Mouse (Mus musculus): ENCODE measurements around the gene Osbpl10.
"Not testable (repeated sequence)": the region's sequence is repeated elsewhere in the genome, so short reads cannot be mapped to it uniquely, and the experiment has no call there.

Gene Osbpl10

GRCm38 (mm10) chr9:114978281-114979111, at the start of gene Osbpl10:
TSS of gene Osbpl10 (plus strand) at chr9:114978569.
- DNase-seq (ENCODE audit: low spot score in 2 of 2), result peak; percentile 44 to 86

DNA sequence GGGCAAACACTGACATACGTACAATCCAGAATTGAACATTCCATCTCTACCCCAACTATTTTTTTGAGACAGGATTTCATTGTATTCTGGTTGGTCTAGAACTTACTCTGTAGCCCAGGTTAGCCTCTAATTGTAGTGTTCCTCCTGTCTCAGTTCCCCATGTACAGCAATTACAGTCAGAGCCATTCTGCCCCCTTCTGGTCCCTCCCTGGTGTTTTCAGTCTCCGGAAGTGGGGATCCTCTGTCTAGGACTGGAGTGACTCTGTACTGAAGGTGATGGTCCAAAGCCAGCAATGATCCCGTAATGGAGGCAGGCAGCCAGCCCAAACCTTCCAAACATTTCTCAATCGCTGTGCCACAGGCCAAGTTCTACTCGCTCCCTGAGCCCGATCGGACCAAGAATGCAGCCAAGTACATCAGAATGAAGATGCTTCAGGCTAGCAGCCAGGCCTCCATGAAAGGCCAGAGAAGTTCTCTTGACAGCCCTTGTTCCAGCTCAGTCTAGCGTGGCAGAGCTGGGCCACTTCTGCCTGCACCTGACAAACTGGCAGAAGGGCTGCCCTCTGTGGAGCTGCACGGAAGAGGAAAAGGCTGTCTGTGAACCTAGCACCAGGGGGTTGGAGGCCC, 47.8 kb upstream of the Osbpl10 start:
- DNase-seq (ENCODE audit: low spot score in 2 of 2), result peak in 1 of 2 experiments; percentile 38

GRCm38 (mm10) chr9:114932607-114933006, 45.8 kb upstream of the Osbpl10 start:
- no peak for DNase-seq (ENCODE audit: low spot score in 2 of 2)

- no peak for DNase-seq (ENCODE audit: low spot score in 2 of 2)
These were observed 45.2 kb upstream of the Osbpl10 start for GRCm38 (mm10) chr9:114933037-114933722.

GRCm38 (mm10) chr9:114933723-114934171, 44.6 kb upstream of the Osbpl10 start, which contains the start of gene Gpd1l:
TSS of gene Gpd1l (minus strand) at chr9:114933987.
- peak; percentile 89 to 97 for DNase-seq (ENCODE audit: low spot score in 2 of 2)

DNA sequence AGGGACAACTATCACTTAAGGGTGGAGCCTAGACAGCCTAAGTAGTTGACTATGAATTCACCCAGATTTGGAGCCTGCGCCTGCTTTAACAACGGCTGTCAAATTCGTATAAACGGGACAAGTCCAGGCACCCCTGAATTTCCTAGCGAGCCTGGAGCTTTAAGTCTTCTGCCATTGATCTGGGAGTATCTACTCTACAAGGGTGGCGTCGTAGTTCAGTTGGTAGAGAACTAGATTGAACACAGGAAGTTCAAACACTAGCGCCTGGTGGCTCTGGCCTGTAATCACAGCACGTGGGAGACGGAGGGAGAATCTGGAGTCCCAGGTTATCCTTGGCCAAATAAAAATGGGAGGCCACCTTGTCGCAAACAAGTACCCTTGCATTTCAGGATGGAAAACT, 44.1 kb upstream of the Osbpl10 start:
- no peak for DNase-seq (ENCODE audit: low spot score in 2 of 2)

- DNase-seq (ENCODE audit: low spot score in 2 of 2), result no peak
These were observed 43.0 kb upstream of the Osbpl10 start for GRCm38 (mm10) chr9:114935321-114935720.

DNA sequence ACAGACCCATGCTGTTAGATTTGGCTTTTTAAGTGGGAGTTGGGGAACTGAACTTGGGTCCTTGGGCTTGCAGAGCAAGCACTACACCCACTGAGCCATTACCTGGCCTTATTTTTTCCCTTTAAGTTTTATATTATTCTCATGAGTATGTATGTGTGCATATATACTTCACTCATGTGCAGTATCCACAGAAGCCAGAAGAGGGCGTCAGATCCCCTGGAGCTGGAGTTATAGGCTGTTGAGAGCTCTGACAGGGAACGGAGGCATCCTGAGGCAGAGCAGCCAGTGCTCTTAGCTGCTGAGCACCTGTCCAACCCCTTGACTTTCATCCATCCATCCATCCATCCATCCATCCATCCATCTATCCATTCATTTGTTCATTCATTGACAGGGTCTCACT, 41.7 kb upstream of the Osbpl10 start:
- no peak for DNase-seq (ENCODE audit: low spot score in 2 of 2)

DNA sequence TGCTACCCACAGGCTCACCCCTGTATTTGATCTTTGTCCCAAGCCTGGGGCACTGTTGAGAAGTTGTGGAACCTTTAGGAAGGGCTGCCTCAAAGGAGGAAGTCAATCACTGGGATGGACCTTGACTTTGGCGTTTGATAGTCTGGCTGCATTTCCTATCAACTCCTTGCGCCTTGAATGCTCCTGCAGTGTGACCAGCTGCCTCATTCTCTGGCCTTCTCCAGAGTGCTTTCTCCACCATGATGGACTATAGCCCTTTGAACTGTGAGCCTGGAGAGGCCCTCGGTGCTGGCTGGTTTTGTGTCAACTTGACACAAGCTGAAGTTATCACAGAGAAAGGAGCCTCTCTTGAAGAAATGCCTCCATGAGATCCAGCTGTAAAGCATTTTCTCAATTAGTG, 33.7 kb upstream of the Osbpl10 start:
- DNase-seq (ENCODE audit: low spot score in 2 of 2), result no peak

- no peak for DNase-seq (ENCODE audit: low spot score in 2 of 2)
These were observed 32.8 kb upstream of the Osbpl10 start for GRCm38 (mm10) chr9:114945576-114945975.

DNA sequence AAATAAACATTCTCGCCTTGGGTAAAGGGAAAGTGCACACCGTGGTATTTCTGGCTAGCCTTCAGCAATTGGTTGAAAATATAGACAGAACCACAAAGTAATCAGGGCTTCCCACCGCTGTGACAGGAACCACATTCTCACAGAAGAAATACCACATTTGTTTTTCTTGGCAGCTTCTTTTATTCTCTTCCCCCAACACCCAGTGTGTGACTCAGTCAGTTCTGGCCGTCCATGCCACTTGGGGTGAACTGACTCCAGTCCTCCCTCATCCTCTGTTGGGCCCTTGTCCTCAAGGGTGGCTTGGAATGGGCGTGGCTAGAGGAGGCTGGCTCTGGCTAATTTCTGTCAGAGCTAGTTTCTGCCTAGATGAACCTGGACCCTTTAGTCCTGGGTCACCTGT, 30.0 kb upstream of the Osbpl10 start:
- no peak for DNase-seq (ENCODE audit: low spot score in 2 of 2)

GRCm38 (mm10) chr9:114952866-114953265, 25.5 kb upstream of the Osbpl10 start:
- no peak for DNase-seq (ENCODE audit: low spot score in 2 of 2)

DNA sequence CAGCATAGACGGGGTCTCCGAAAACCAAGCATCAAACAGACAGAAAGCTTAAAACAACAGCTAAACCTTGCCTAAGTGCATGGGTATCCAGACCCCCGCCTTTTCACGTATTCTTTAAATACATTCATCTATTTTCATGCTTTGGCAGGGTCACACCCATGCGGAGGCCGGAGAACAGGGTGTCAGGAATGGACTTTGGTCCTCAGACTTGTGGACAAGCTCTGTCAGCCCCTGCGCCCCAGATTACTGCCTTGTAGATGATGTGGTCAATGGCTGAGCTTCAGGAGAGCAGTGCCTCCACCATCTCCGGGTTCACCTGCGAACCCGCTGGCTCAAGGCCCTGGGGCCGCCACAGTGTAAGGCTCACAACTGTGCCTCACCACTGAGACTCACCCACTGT, 23.0 kb upstream of the Osbpl10 start:
- no peak for DNase-seq (ENCODE audit: low spot score in 2 of 2)

GRCm38 (mm10) chr9:114956945-114957344, 21.4 kb upstream of the Osbpl10 start:
- peak in 1 of 2 experiments; percentile 39 for DNase-seq (ENCODE audit: low spot score in 2 of 2)

DNA sequence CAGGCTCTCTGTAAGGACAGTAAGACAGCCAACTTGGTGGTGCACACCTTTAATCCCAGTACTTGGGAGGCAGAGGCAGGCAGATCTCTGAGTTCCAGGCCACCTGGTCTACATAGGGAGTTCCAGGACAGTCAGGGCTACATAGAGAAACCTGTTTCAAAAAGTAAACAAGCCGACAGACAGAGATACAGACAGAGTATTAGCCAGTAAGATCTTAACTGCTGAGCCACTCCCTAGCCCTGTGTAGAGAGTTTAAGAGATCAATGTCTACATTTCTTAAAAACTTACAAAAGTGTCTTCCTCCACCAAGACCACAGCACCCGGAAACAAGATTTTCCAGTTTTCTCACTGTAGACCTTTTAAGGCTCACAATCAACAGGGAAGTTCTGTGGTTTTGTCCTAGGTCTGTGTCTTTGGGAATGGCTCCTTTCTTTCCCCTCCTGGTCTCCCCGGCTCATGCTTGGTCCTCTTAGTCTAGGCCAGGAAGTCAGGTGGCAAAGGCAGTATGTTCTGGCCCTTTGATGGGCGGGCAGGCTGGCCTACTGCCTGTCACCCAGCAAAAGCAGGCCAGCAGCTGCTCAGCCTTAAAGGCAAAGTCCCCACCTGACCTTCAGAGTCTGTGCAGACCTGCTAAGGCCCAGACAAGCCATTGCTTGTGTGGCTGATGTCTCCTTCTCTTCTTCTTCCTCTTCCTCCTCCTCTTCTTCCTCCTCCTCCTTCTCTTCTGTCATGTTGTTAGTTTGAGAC, 18.2 kb upstream of the Osbpl10 start:
- DNase-seq (ENCODE audit: low spot score in 2 of 2), result no peak

GRCm38 (mm10) chr9:114960844-114961243, 17.5 kb upstream of the Osbpl10 start:
- no peak for DNase-seq (ENCODE audit: low spot score in 2 of 2)

- DNase-seq (ENCODE audit: low spot score in 2 of 2), result no peak
These were observed 14.3 kb upstream of the Osbpl10 start for GRCm38 (mm10) chr9:114964093-114964492.

DNA sequence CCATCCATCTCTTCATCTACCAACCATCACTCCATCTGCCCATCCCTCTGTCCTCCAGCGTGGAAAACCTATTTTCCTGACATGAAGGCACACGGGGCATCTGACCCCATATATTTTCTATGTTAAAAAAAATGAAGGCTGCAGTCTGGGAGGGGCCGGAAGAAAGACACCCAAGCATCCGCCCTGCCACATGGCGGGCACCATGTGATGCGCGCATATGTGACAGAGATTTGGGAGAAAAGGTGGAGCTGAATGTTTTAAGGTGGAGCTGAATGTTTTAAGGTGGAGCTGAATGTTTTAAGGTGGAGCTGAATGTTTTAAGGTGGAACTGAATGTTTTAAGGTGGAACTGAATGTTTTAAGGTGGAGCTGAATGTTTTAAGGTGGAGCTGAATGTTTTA, 12.1 kb upstream of the Osbpl10 start:
- DNase-seq (ENCODE audit: low spot score in 2 of 2), result not testable (repeated sequence)

GRCm38 (mm10) chr9:114977461-114978280, 698 bp upstream of the Osbpl10 start:
- DNase-seq (ENCODE audit: low spot score in 2 of 2), result peak in 1 of 2 experiments; percentile 72

DNA sequence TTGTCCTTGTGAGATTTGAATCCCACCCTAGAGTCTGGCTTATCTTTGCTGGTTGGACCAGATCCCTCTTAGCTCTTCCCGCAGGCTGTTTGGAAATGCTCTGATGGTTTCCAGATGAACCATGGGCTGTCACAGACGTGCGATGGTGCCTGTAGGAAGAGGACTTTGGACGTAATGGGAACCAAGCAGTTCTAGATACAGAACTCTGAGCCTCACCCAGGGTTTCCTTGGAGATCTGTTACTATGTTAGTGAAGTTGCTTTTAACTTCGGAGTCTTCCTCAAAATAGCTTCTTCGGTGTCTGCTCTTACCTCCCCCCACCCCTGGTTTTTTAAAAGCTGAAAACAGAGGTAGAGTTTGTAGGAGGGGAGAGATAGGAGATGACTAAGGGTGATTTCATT, 1.6 kb downstream of the Osbpl10 start:
- DNase-seq (ENCODE audit: low spot score in 2 of 2), result peak in 1 of 2 experiments; percentile 47
